8 mouse cellular contexts compared by ENCODE assay signal in genomic region chr11:98682811-98683210, GRCm38 (mm10). TPM values are rescaled to one million over a fixed set of nuclear protein-coding genes. Genes with fewer than 3 reads are reported as not detected.
DNase-seq lines count a peak whose midpoint lies in the region; ATAC-seq lines count a peak whose summit lies in the region.

No protein-coding gene starts in this region.

- H3K36me3 ChIP-seq in liver, embryonic 13.5 days: peaks cover 33% of the 10 kb centered on the region

- peak overlapping the region; percentile 84 for H3K27ac ChIP-seq in liver, embryonic 13.5 days

- no peaks in the 10 kb centered on the region for H3K27me3 ChIP-seq in liver, embryonic 13.5 days

- under 1% methylated on average over 23 of the region's 23 CpGs for WGBS in liver, embryonic 13.5 days (ENCODE audit: insufficient replicate concordance)

- H3K9ac ChIP-seq in liver, embryonic 13.5 days: peak overlapping the region; percentile 98

- H3K4me1 ChIP-seq in liver, embryonic 13.5 days (replicated peaks): peaks cover 38% of the 10 kb centered on the region

- no peak for DNase-seq in cerebellum, adult 9-10 months
- peak; percentile 24 for DNase-seq in 3T3-L1 (ENCODE audit: low read depth, low spot score)
- no peak for DNase-seq in liver, embryonic 13.5 days
- DNase-seq in ovary, adult 18-20 months (ENCODE audit: low spot score): no peak
- DNase-seq in frontal cortex, postnatal 36 days (ENCODE audit: low spot score in 2 of 2): no peak
- no peak for DNase-seq in layer of hippocampus, adult 8-10 months (ENCODE audit: low spot score in 2 of 2)

- H3K4me2 ChIP-seq in liver, embryonic 13.5 days: peak overlapping the region; percentile 88

- peak overlapping the region; percentile 92 for H3K4me3 ChIP-seq in liver, embryonic 13.5 days (replicated peaks)

- peak; percentile 5; the same call in 1 of the 2 replicates for ATAC-seq in cerebellum, adult (ENCODE audit: insufficient number of reproducible peaks, low FRiP score, low TSS enrichment)
- peak; percentile 23 for ATAC-seq in erythroid progenitor cell, adult 5-6 weeks (replicated peaks; ENCODE audit: low FRiP score, poor library complexity, severe bottlenecking)
- peak; percentile 47 for ATAC-seq in liver, embryonic 13.5 days (ENCODE audit: low read depth)

- no peaks in the 10 kb centered on the region for H3K9me3 ChIP-seq in liver, embryonic 13.5 days (replicated peaks)

RNA-seq across cellular contexts. Expression of gene Psmd3, which starts 0.5 kb away (rescaled TPM):
- 28.1 and 30.3 TPM in 2 replicates for total RNA-seq in erythroid progenitor cell, adult 5-6 weeks (2015; ENCODE audit: low replicate concordance)
- 23.6 and 30.7 TPM in 2 replicates for total RNA-seq in erythroid progenitor cell, adult 5-6 weeks (2017; ENCODE audit: low replicate concordance)
- 143 and 151 TPM in 2 replicates for polyA plus RNA-seq in liver, embryonic 13.5 days (2015; fragmentation: Nextera tagmentation; extraction: Ambion mirVana)
- total RNA-seq in layer of hippocampus, adult 8-10 months (2022): 100 to 1,000 TPM; 115 to 128 (median 124) TPM

RNA-seq across cellular contexts. Expression of gene Csf3, which starts 18.3 kb away (rescaled TPM):
- total RNA-seq in erythroid progenitor cell, adult 5-6 weeks (2015; ENCODE audit: low replicate concordance): not detected in 2 replicates
- not detected in 2 replicates for total RNA-seq in erythroid progenitor cell, adult 5-6 weeks (2017; ENCODE audit: low replicate concordance)
- not detected in 2 replicates for polyA plus RNA-seq in liver, embryonic 13.5 days (2015; fragmentation: Nextera tagmentation; extraction: Ambion mirVana)
- not detected for total RNA-seq in layer of hippocampus, adult 8-10 months (2022)

RNA-seq across cellular contexts. Expression of gene Gsdma, which starts 18.7 kb away (rescaled TPM):
- total RNA-seq in erythroid progenitor cell, adult 5-6 weeks (2015; ENCODE audit: low replicate concordance): not detected in 2 replicates
- not detected in 2 replicates for total RNA-seq in erythroid progenitor cell, adult 5-6 weeks (2017; ENCODE audit: low replicate concordance)
- polyA plus RNA-seq in liver, embryonic 13.5 days (2015; fragmentation: Nextera tagmentation; extraction: Ambion mirVana): not detected in 2 replicates
- total RNA-seq in layer of hippocampus, adult 8-10 months (2022): under 1 TPM in 1 of 4 experiments, not detected in 3; 0.22 TPM

RNA-seq across cellular contexts. Expression of gene Gsdma2, which starts 36.3 kb away (rescaled TPM):
- total RNA-seq in erythroid progenitor cell, adult 5-6 weeks (2015; ENCODE audit: low replicate concordance): not detected in 2 replicates
- total RNA-seq in erythroid progenitor cell, adult 5-6 weeks (2017; ENCODE audit: low replicate concordance): not detected in 2 replicates
- not detected in 2 replicates for polyA plus RNA-seq in liver, embryonic 13.5 days (2015; fragmentation: Nextera tagmentation; extraction: Ambion mirVana)
- not detected for total RNA-seq in layer of hippocampus, adult 8-10 months (2022)

RNA-seq across cellular contexts. Expression of gene Med24, which starts 46.4 kb away (rescaled TPM):
- total RNA-seq in erythroid progenitor cell, adult 5-6 weeks (2015; ENCODE audit: low replicate concordance): 30.6 and 57.7 TPM in 2 replicates
- 14.7 and 25.0 TPM in 2 replicates for total RNA-seq in erythroid progenitor cell, adult 5-6 weeks (2017; ENCODE audit: low replicate concordance)
- polyA plus RNA-seq in liver, embryonic 13.5 days (2015; fragmentation: Nextera tagmentation; extraction: Ambion mirVana): 27.6 and 36.0 TPM in 2 replicates
- total RNA-seq in layer of hippocampus, adult 8-10 months (2022): 100 to 1,000 TPM; 118 to 162 (median 138) TPM
